Mouse (Mus musculus) heart, embryonic 16.5 days (tissue): ENCODE data around the gene Cd300ld5. TPM values are rescaled to one million over a fixed set of nuclear protein-coding genes. Genes with fewer than 3 reads are reported as not detected.
"Not testable (repeated sequence)": the region's sequence is repeated elsewhere in the genome, so short reads cannot be mapped to it uniquely, and the experiment has no call there.

ENCODE experiments used
- ATAC-seq: fragments of 200-750 bp; cut with Nextera tagmentation; replicated peaks from 2 replicates; pipeline ENCODE4 v1.8.0; 2017; ENCODE audit warnings: moderate number of reproducible peaks; ENCODE audit not compliant: insufficient read depth, low FRiP score; ENCODE audit errors: extremely low read depth
- H3K27ac ChIP-seq: fragments of 300-500 bp; sonication (generic); 2 replicates; pipeline ENCODE4 v1.5.1; 2014; ENCODE audit warnings: mild to moderate bottlenecking, low read length, control low read depth, moderate library complexity
- H3K27me3 ChIP-seq: fragments of 300-500 bp; sonication (generic); 2 replicates; pipeline ENCODE4 v1.6.1; 2014; ENCODE audit warnings: low read length, mixed read lengths; ENCODE audit not compliant: control insufficient read depth, insufficient read depth
- H3K36me3 ChIP-seq: fragments of 300-500 bp; sonication (generic); 2 replicates; pipeline ENCODE4 v1.6.1; 2014; ENCODE audit not compliant: control insufficient read depth, insufficient read depth
- H3K4me1 ChIP-seq: fragments of 300-500 bp; sonication (generic); 2 replicates; pipeline ENCODE4 v1.6.1; 2014; ENCODE audit warnings: low read length, mixed read lengths; ENCODE audit not compliant: control insufficient read depth, insufficient read depth
- H3K4me2 ChIP-seq: fragments of 300-500 bp; sonication (generic); 2 replicates; pipeline ENCODE4 v1.6.1; 2014; ENCODE audit warnings: low read depth, mild to moderate bottlenecking, control low read depth, low read length
- H3K4me3 ChIP-seq: fragments of 300-500 bp; sonication (generic); 2 replicates; pipeline ENCODE4 v1.5.1; 2014; ENCODE audit warnings: mild to moderate bottlenecking, control low read depth, low read length
- H3K9ac ChIP-seq: fragments of 300-500 bp; sonication (generic); 2 replicates; pipeline ENCODE4 v1.6.1; 2014; ENCODE audit warnings: low read length, control low read depth
- H3K9me3 ChIP-seq: fragments of 300-500 bp; sonication (generic); replicated peaks from 2 replicates; pipeline ENCODE4 v1.6.1; 2016; ENCODE audit warnings: low read length; ENCODE audit not compliant: control insufficient read depth
- WGBS: fragments of 180-500 bp; shearing (Covaris S2); extraction: QIAGEN DNeasy Blood & Tissue Kit; methylation state at CpG from one replicate; pipeline ENCODE4 v1.1.7; 2014; 5-methylcytosine and 5-hydroxymethylcytosine counted together
- polyA plus RNA-seq: library from polyadenylated mRNA; unstranded; fragments of >200 nt; fragmentation: Nextera tagmentation; extraction: Ambion mirVana; gene quantifications from 2 replicates; pipeline ENCODE4 v1.2.1, GENCODE M21; 2015

The Cd300ld5 gene
- polyA plus RNA-seq, result not detected in 2 replicates

- not testable (repeated sequence) for H3K9me3 ChIP-seq, H3K36me3 ChIP-seq, H3K27me3 ChIP-seq, ATAC-seq, H3K4me1 ChIP-seq, H3K27ac ChIP-seq, H3K4me3 ChIP-seq, H3K4me2 ChIP-seq, H3K9ac ChIP-seq
- no CpG with 5 or more reads among the region's 6 CpGs for WGBS
Measured at GRCm38 (mm10) chr11:115037669-115038068, at the start of gene Cd300ld5. Gene Cd300ld5 (minus strand): TSS chr11:115037769.

GRCm38 (mm10) chr11:115086213-115086612, 48.6 kb upstream of the Cd300ld5 start:
- no peak for ATAC-seq

GRCm38 (mm10) chr11:115085064-115085463, 47.5 kb upstream of the Cd300ld5 start:
- peaks cover 3% of the 10 kb centered on the region; the same call in 1 of the 2 replicates for H3K9me3 ChIP-seq
- H3K9ac ChIP-seq, result no peak overlapping the region
- H3K4me1 ChIP-seq, result no peaks in the 10 kb centered on the region
- no peak overlapping the region for H3K4me2 ChIP-seq
- H3K27me3 ChIP-seq, result peaks cover 18% of the 10 kb centered on the region
- ATAC-seq, result no peak
- 70% methylated on average over 8 of the region's 8 CpGs for WGBS
- H3K36me3 ChIP-seq, result no peaks in the 10 kb centered on the region
- H3K27ac ChIP-seq, result no peak overlapping the region
- H3K4me3 ChIP-seq, result no peak overlapping the region

More at GRCm38 (mm10) chr11:115086213-115086612, 48.6 kb upstream of the Cd300ld5 start:
- Histone ChIP-seq H3K9me3 (peaks cover 4% of the 10 kb centered on the region; the same call in 1 of the 2 replicates), H3K36me3 (no peaks in the 10 kb centered on the region), H3K27me3 (peaks cover 23% of the 10 kb centered on the region), H3K4me2 (no peak overlapping the region), H3K9ac (no peak overlapping the region), H3K4me1 (no peaks in the 10 kb centered on the region), H3K27ac (no peak overlapping the region), H3K4me3 (no peak overlapping the region)
- WGBS, result 58% methylated on average over 7 of the region's 7 CpGs

- Histone ChIP-seq H3K27ac (no peak overlapping the region), H3K9me3 (no peaks in the 10 kb centered on the region; the same call in 1 of the 2 replicates), H3K4me2 (no peak overlapping the region), H3K27me3 (peaks cover 18% of the 10 kb centered on the region), H3K4me1 (no peaks in the 10 kb centered on the region), H3K9ac (no peak overlapping the region), H3K4me3 (no peak overlapping the region), H3K36me3 (no peaks in the 10 kb centered on the region)
- ATAC-seq, result no peak
- 45% methylated on average over 12 of the region's 12 CpGs for WGBS
Measured at GRCm38 (mm10) chr11:115084595-115084994, 47.0 kb upstream of the Cd300ld5 start.

- Histone ChIP-seq H3K36me3 (no peaks in the 10 kb centered on the region), H3K4me2 (no peak overlapping the region), H3K27ac (no peak overlapping the region), H3K27me3 (peaks cover 18% of the 10 kb centered on the region), H3K4me3 (no peak overlapping the region), H3K9me3 (no peaks in the 10 kb centered on the region; the same call in 1 of the 2 replicates), H3K9ac (no peak overlapping the region), H3K4me1 (no peaks in the 10 kb centered on the region)
- whole genome bisulfite sequencing, result 35% methylated on average over 18 of the region's 18 CpGs
- no peak for ATAC-seq
Measured at GRCm38 (mm10) chr11:115083376-115084139, 46.0 kb upstream of the Cd300ld5 start.

GRCm38 (mm10) chr11:115082196-115082595, 44.6 kb upstream of the Cd300ld5 start:
- H3K27ac ChIP-seq, result no peak overlapping the region
- H3K4me2 ChIP-seq, result no peak overlapping the region
- no peak overlapping the region for H3K4me3 ChIP-seq
- ATAC-seq, result no peak
- peaks cover 18% of the 10 kb centered on the region for H3K27me3 ChIP-seq
- H3K36me3 ChIP-seq, result no peaks in the 10 kb centered on the region
- H3K9me3 ChIP-seq, result no peaks in the 10 kb centered on the region; the same call in 1 of the 2 replicates
- H3K9ac ChIP-seq, result no peak overlapping the region
- no peaks in the 10 kb centered on the region for H3K4me1 ChIP-seq
- WGBS, result 61% methylated on average over 6 of the region's 6 CpGs

GRCm38 (mm10) chr11:115081373-115081772, 43.8 kb upstream of the Cd300ld5 start:
- H3K27me3 ChIP-seq, result peaks cover 18% of the 10 kb centered on the region
- H3K4me1 ChIP-seq, result no peaks in the 10 kb centered on the region
- H3K9me3 ChIP-seq, result no peaks in the 10 kb centered on the region; the same call in 1 of the 2 replicates
- H3K36me3 ChIP-seq, result no peaks in the 10 kb centered on the region
- no peak for ATAC-seq
- no peak overlapping the region for H3K9ac ChIP-seq
- H3K27ac ChIP-seq, result no peak overlapping the region
- WGBS, result 60% methylated on average over 3 of the region's 3 CpGs
- no peak overlapping the region for H3K4me2 ChIP-seq
- H3K4me3 ChIP-seq, result no peak overlapping the region

- 35% methylated on average over 13 of the region's 13 CpGs for WGBS
- Histone ChIP-seq H3K9ac (no peak overlapping the region), H3K27ac (no peak overlapping the region), H3K27me3 (peaks cover 18% of the 10 kb centered on the region), H3K9me3 (no peaks in the 10 kb centered on the region; the same call in 1 of the 2 replicates), H3K36me3 (no peaks in the 10 kb centered on the region), H3K4me3 (no peak overlapping the region), H3K4me2 (no peak overlapping the region), H3K4me1 (no peaks in the 10 kb centered on the region)
- no peak for ATAC-seq
Measured at GRCm38 (mm10) chr11:115080886-115081285, 43.3 kb upstream of the Cd300ld5 start.

GRCm38 (mm10) chr11:115078680-115079079, 41.1 kb upstream of the Cd300ld5 start:
- 76% methylated on average over 5 of the region's 5 CpGs for WGBS
- Histone ChIP-seq H3K27ac (no peak overlapping the region), H3K4me2 (no peak overlapping the region), H3K9ac (no peak overlapping the region), H3K4me3 (no peak overlapping the region), H3K9me3 (no peaks in the 10 kb centered on the region; the same call in 1 of the 2 replicates), H3K36me3 (no peaks in the 10 kb centered on the region), H3K4me1 (no peaks in the 10 kb centered on the region), H3K27me3 (peaks cover 3% of the 10 kb centered on the region)
- ATAC-seq, result no peak
